Mouse (Mus musculus) heart, embryonic 14.5 days (tissue): ENCODE measurements around the gene Cdip1. TPM values are rescaled to one million over a fixed set of nuclear protein-coding genes. Genes with fewer than 3 reads are reported as not detected.
"Not testable (repeated sequence)": the region's sequence is repeated elsewhere in the genome, so short reads cannot be mapped to it uniquely, and the experiment has no call there.

Experiments used
- ATAC-seq: fragments of 200-750 bp; cut with Nextera tagmentation; 2 replicates; pipeline ENCODE4 v1.8.0; 2017; ENCODE audit warnings: low read depth, moderate TSS enrichment; ENCODE audit not compliant: insufficient number of reproducible peaks, insufficient read depth, low FRiP score
- H3K27ac ChIP-seq, 2 experiments: fragments of 200-500 bp in 1 of 2; fragments of 300-500 bp in 1 of 2; sonication (generic) in 1 of 2; replicated peaks in 1 of 2; 2 replicates each; pipeline ENCODE4 v1.5.1; 2012 to 2014; ENCODE audit warnings: low read depth in 2 of 2, low read length in 2 of 2, control low read depth in 1 of 2, mild to moderate bottlenecking in 1 of 2, mixed read lengths in 1 of 2; ENCODE audit not compliant: control insufficient read depth in 1 of 2, insufficient read depth in 1 of 2
- H3K27me3 ChIP-seq: fragments of 300-500 bp; sonication (generic); 2 replicates; pipeline ENCODE4 v1.6.1; 2014; ENCODE audit warnings: mild to moderate bottlenecking, low read length, control low read depth; ENCODE audit not compliant: control insufficient read depth, insufficient read depth
- H3K36me3 ChIP-seq: fragments of 300-500 bp; sonication (generic); 2 replicates; pipeline ENCODE4 v1.6.1; 2014; ENCODE audit warnings: mild to moderate bottlenecking, control low read depth, low read length, mixed read lengths; ENCODE audit not compliant: control insufficient read depth, insufficient read depth
- H3K4me1 ChIP-seq, 2 experiments: fragments of 200-500 bp in 1 of 2; fragments of 300-500 bp in 1 of 2; sonication (generic) in 1 of 2; 2 replicates each; pipeline ENCODE4 v1.6.1; 2012 to 2014; ENCODE audit warnings: low read length in 2 of 2, control low read depth in 1 of 2, mixed read lengths in 1 of 2; ENCODE audit not compliant: control insufficient read depth in 2 of 2, insufficient read depth in 2 of 2
- H3K4me2 ChIP-seq: fragments of 300-500 bp; sonication (generic); 2 replicates; pipeline ENCODE4 v1.6.1; 2014; ENCODE audit warnings: mild to moderate bottlenecking, low read length
- H3K4me3 ChIP-seq, 2 experiments: fragments of 200-500 bp in 1 of 2; fragments of 300-500 bp in 1 of 2; sonication (generic) in 1 of 2; 2 replicates each; pipeline ENCODE4 v1.5.1; 2012 to 2014; ENCODE audit warnings: low read length in 2 of 2, mild to moderate bottlenecking in 2 of 2, control low read depth in 1 of 2, low read depth in 1 of 2, moderate library complexity in 1 of 2; ENCODE audit not compliant: control insufficient read depth in 1 of 2, insufficient read depth in 1 of 2
- H3K9ac ChIP-seq: fragments of 300-500 bp; sonication (generic); 2 replicates; pipeline ENCODE4 v1.6.1; 2014; ENCODE audit warnings: mild to moderate bottlenecking, low read length
- H3K9me3 ChIP-seq: fragments of 300-500 bp; sonication (generic); 2 replicates; pipeline ENCODE4 v1.6.1; 2016; ENCODE audit warnings: low read length, control low read depth; ENCODE audit not compliant: control insufficient read depth
- WGBS: fragments of 180-500 bp; shearing (Covaris S2); extraction: QIAGEN DNeasy Blood & Tissue Kit; methylation state at CpG from one replicate; pipeline ENCODE4 v1.1.7; 2014; 5-methylcytosine and 5-hydroxymethylcytosine counted together
- polyA plus RNA-seq: library from polyadenylated mRNA; unstranded; fragments of >200 nt; fragmentation: Nextera tagmentation; extraction: Ambion mirVana; gene quantifications from 2 replicates; pipeline ENCODE4 v1.2.1, GENCODE M21; 2014

Cdip1 gene
- polyA plus RNA-seq, 1 experiment from 2014 or later = 121 TPM

GRCm38 (mm10) chr16:4767012-4767790 lies 22.9 kb downstream of the Cdip1 start:
- H3K27ac ChIP-seq = 0 out of 4 replicates have a peak overlapping the region, but pooled peaks of 1 of the 2 experiments have one; percentile 8
- H3K4me1 ChIP-seq = peaks cover 0 to 10% of the 10 kb centered on the region in 2 experiments; a peak in 1 of 4 replicates
- 84% methylated on average over 6 of the region's 6 CpGs for WGBS
- no peak overlapping the region for H3K4me3 ChIP-seq
- no peak overlapping the region for H3K4me2 ChIP-seq
- no peak for ATAC-seq
- H3K36me3 ChIP-seq = peaks cover 87% of the 10 kb centered on the region
- H3K27me3 ChIP-seq = no peaks in the 10 kb centered on the region
- no peak overlapping the region for H3K9ac ChIP-seq
- no peaks in the 10 kb centered on the region for H3K9me3 ChIP-seq

DNA sequence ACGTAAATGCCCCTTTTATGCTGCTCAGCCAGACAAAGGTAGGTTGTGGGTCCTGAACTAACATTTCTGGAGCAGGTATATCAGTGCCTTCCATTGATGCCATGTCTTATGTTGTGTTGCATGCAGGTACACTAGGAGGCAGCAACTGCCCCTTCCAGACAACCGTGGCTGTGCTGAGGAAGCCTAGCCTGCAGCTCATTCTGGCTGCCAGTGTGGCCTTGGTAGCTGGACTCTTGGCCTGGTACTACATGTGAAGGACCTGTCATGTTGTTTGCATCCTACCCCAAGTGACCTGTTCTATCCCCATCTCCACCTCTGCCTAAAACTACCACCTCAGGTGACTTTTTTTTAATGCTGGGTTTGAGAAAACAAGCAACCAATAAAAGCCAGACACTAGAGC lies 24.2 kb downstream of the Cdip1 start:
- 83% methylated on average over 2 of the region's 2 CpGs for WGBS
- Histone ChIP-seq H3K36me3 (peaks cover 85% of the 10 kb centered on the region), H3K27me3 (no peaks in the 10 kb centered on the region), H3K4me3 (no peak overlapping the region), H3K27ac (no peak overlapping the region), H3K4me2 (no peak overlapping the region), H3K9ac (no peak overlapping the region), H3K4me1 (peaks cover 0 to 16% of the 10 kb centered on the region in 2 experiments; a peak in 1 of 4 replicates), H3K9me3 (no peaks in the 10 kb centered on the region)
- ATAC-seq = no peak

DNA sequence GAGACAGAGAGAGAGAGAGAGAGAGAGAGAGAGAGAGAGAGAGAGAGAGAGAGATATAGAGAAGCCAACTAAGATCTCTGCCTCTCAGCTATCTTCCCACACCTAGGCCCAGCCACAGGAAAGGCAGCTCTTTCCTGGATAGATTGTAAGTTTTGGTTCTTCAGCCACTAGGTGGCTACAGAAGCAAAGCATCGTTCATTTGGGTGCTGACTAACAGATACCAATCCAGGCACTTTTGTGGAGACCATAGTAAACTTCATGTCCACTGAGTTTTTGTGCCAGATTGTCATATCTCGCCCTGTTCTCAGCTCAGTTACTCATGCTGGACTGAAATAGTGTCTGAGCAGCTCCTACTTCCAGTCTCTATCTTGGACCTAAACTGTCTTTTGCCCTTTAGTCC lies 26.8 kb downstream of the Cdip1 start:
- H3K4me3 ChIP-seq = no peak overlapping the region
- peaks cover 60% of the 10 kb centered on the region for H3K36me3 ChIP-seq
- H3K4me2 ChIP-seq = no peak overlapping the region
- H3K27me3 ChIP-seq = no peaks in the 10 kb centered on the region
- WGBS = 25% methylated on average over 2 of the region's 2 CpGs
- 0 out of 4 replicates have a peak overlapping the region, but pooled peaks of 1 of the 2 experiments have one; percentile 21 for H3K27ac ChIP-seq
- H3K4me1 ChIP-seq = peaks cover 0 to 18% of the 10 kb centered on the region in 2 experiments; a peak in 1 of 4 replicates
- no peaks in the 10 kb centered on the region for H3K9me3 ChIP-seq
- ATAC-seq = 0 out of 2 replicates have a peak, but pooled peaks have one; percentile 28
- no peak overlapping the region for H3K9ac ChIP-seq

GRCm38 (mm10) chr16:4762437-4762836 lies 27.7 kb downstream of the Cdip1 start:
- no peak overlapping the region for H3K9ac ChIP-seq
- peaks cover 52% of the 10 kb centered on the region for H3K36me3 ChIP-seq
- H3K4me3 ChIP-seq = no peak overlapping the region
- ATAC-seq = no peak
- 75% methylated on average over 4 of the region's 4 CpGs for WGBS
- H3K9me3 ChIP-seq = no peaks in the 10 kb centered on the region
- H3K4me1 ChIP-seq = peaks cover 0 to 22% of the 10 kb centered on the region in 2 experiments; a peak in 1 of 4 replicates
- no peak overlapping the region for H3K4me2 ChIP-seq
- H3K27me3 ChIP-seq = no peaks in the 10 kb centered on the region
- no peak overlapping the region for H3K27ac ChIP-seq

- H3K36me3 ChIP-seq, H3K9me3 ChIP-seq, H3K27me3 ChIP-seq: not testable (repeated sequence)
- peaks cover 0 to 28% of the 10 kb centered on the region in 2 experiments; a peak in 2 of 4 replicates for H3K4me1 ChIP-seq
- H3K9ac ChIP-seq = peak overlapping the region; percentile 68
- peak overlapping the region; percentile 58 for H3K4me2 ChIP-seq
- WGBS = 3% methylated on average over 32 of the region's 42 CpGs
- ATAC-seq = peak; percentile 74
- H3K4me3 ChIP-seq = peak overlapping the region; percentile 47 to 49; a peak in 3 of 4 replicates
- H3K27ac ChIP-seq = peak overlapping the region; percentile 76 to 79
These were observed 33.3 kb downstream of the Cdip1 start for GRCm38 (mm10) chr16:4756660-4757335.

- no peaks in the 10 kb centered on the region for H3K27me3 ChIP-seq
- ATAC-seq = no peak
- H3K4me3 ChIP-seq = no peak overlapping the region
- no peak overlapping the region for H3K9ac ChIP-seq
- H3K4me1 ChIP-seq = peaks cover 0 to 19% of the 10 kb centered on the region in 2 experiments; a peak in 2 of 4 replicates
- no peak overlapping the region for H3K4me2 ChIP-seq
- WGBS = 83% methylated on average over 3 of the region's 3 CpGs
- H3K9me3 ChIP-seq = no peaks in the 10 kb centered on the region
- 0 out of 2 replicates have a peak, but pooled peaks cover 3% of the 10 kb centered on the region for H3K36me3 ChIP-seq
- no peak overlapping the region for H3K27ac ChIP-seq
These were observed 36.0 kb downstream of the Cdip1 start for GRCm38 (mm10) chr16:4754045-4754444.

DNA sequence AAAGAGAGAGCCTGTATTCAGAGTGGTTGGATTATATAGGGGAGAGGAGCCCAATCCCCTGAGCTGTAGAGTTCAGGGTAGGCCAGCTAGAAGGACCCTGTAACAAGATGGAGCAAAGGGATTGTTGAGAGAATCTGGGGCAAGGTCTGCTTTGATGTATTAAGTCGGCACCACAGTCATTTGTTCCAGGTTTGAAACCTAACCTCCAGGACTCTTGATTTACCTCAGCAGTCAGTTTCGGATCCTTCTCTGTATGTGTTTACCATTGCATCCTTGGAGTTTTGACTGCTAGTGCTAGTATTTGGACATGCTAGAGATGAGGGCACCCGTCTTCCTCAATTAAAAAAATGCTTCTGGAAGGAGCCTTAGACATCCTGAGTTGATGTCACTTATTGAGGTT lies 37.9 kb downstream of the Cdip1 start:
- Histone ChIP-seq H3K36me3 (0 out of 2 replicates have a peak, but pooled peaks cover 3% of the 10 kb centered on the region), H3K9me3 (no peaks in the 10 kb centered on the region), H3K9ac (no peak overlapping the region), H3K4me2 (no peak overlapping the region), H3K4me3 (no peak overlapping the region), H3K27ac (no peak overlapping the region), H3K27me3 (no peaks in the 10 kb centered on the region), H3K4me1 (peaks cover 0 to 11% of the 10 kb centered on the region in 2 experiments; a peak in 2 of 4 replicates)
- WGBS = 93% methylated on average over 3 of the region's 3 CpGs
- no peak for ATAC-seq
